Mouse (Mus musculus): ENCODE measurements around the gene Dhfr. TPM values are rescaled to one million over a fixed set of nuclear protein-coding genes. Genes with fewer than 3 reads are reported as not detected.
A peak's percentile ranks its signal among the peaks of the same experiment; 100 is the strongest.

Dhfr gene
- 9.5 and 10.2 TPM in 2 replicates for polyA plus RNA-seq (2015; fragmentation: Nextera tagmentation; extraction: Ambion mirVana)

DNA sequence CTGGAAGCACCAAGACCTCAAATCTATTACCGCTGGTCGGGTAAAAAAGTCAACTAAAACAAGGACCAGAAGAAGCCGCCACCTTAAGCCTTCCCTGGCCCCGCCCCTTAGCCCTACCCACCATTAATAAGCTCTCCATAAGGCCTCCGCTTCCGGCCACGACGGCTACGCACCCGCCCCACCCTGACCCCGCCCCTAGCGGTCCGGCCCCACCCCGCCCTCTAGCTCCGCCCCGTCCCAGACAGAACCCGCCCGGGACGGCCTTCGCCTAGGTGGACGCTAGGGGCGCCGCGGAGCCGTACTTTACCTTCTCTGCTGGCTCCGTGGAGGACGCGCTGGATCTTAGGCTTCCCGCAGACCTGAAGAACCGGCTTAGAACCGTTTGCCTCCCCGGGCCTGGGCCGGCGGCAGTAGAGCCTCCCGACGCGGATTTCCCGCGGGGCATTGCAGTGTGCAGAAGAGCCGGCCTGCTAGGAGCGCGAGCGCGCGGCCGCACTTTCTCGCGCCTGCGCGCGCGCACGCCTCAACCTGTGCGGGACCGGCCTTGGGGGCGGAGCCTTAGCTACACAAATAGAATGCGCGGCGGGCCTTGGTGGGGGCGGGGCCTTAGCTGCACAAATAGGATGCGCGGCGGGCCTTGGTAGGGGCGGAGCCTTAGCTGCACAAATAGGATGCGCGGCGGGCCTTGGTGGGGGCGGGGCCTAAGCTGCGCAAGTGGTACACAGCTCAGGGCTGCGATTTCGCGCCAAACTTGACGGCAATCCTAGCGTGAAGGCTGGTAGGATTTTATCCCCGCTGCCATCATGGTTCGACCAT is at the start of gene Dhfr, which contains the start of gene Msh3:
Gene Dhfr (plus strand): TSS at position 271 of the 816 bp plus-strand sequence.
Gene Msh3 (minus strand): TSS at position 548 of the 816 bp plus-strand sequence.
- Histone ChIP-seq H3K4me3 (peak within 1 kb of the TSS; percentile 93), H3K9me3 (replicated peaks) (no peaks in the 10 kb centered on the region), H3K27me3 (no peaks in the 10 kb centered on the region), H3K9ac (peak within 1 kb of the TSS; percentile 86), H3K4me1 (replicated peaks) (peaks cover 19% of the 10 kb centered on the region), H3K27ac (peak within 1 kb of the TSS; percentile 98), H3K4me2 (peak within 1 kb of the TSS; percentile 100), H3K36me3 (peaks cover 9% of the 10 kb centered on the region)
- peak; percentile 98 for ATAC-seq (replicated peaks; ENCODE audit: insufficient number of reproducible peaks, insufficient read depth, low FRiP score, low read depth)
- WGBS = under 1% methylated on average over 76 of the region's 76 CpGs

DNA sequence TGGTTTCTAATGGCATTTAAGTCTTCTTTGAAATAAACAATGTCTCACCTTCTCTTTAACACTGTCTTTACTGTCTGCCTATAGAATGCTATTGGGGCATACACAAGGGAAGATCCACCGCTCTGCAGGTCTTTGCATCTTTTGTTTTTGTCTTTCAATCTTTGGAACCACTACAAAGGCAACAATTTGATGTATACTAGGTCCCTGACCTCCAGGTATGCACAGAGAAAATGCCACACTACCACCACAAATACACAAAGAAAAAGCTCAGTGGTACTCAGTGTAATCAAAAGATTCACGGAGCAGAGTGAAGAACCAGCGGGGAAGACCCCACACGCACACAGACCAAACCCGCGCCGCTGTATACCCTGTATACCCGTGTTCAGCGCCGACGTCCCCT is 48.8 kb upstream of the Dhfr start, which contains the start of gene Gm20379:
Gene Gm20379 (plus strand): TSS at position 301 of the 400 bp plus-strand sequence.
- Histone ChIP-seq H3K9me3 (replicated peaks) (no peaks in the 10 kb centered on the region), H3K4me3 (no peak within 1 kb of the TSS), H3K9ac (no peak within 1 kb of the TSS), H3K27me3 (no peaks in the 10 kb centered on the region), H3K4me1 (replicated peaks) (peaks cover under 1% of the 10 kb centered on the region; the same call in 1 of the 2 replicates), H3K36me3 (peaks cover 12% of the 10 kb centered on the region), H3K4me2 (no peak within 1 kb of the TSS), H3K27ac (no peak within 1 kb of the TSS)
- no peak for ATAC-seq (replicated peaks; ENCODE audit: insufficient number of reproducible peaks, insufficient read depth, low FRiP score, low read depth)
- WGBS = 97% methylated on average over 11 of the region's 11 CpGs

DNA sequence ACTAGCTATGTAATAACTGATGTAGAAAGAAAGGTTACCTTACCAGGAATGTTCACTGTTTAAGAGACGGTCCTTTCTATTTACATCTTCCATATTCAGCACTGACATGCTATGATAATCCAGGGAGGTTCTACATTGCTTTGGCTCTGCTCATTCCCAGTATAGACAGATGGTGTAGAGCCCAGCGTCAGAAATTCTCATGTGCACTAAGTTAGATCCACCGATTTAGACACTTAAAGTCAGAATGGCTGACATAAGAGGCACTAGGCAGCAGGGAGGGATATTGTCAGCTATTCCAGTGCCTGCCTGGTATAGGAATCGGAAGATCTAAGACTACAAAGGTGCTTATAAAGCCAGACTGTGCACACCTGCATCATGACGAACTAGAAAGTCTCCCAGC is 39.9 kb upstream of the Dhfr start:
- H3K36me3 ChIP-seq = no peaks in the 10 kb centered on the region; the same call in 1 of the 2 replicates
- H3K4me1 ChIP-seq (replicated peaks) = no peaks in the 10 kb centered on the region
- no peak overlapping the region for H3K4me2 ChIP-seq
- no peak for ATAC-seq (replicated peaks; ENCODE audit: insufficient number of reproducible peaks, insufficient read depth, low FRiP score, low read depth)
- H3K9me3 ChIP-seq (replicated peaks) = no peaks in the 10 kb centered on the region
- no peaks in the 10 kb centered on the region for H3K27me3 ChIP-seq
- H3K4me3 ChIP-seq = no peak overlapping the region
- whole genome bisulfite sequencing = 78% methylated on average over 5 of the region's 5 CpGs
- H3K9ac ChIP-seq = no peak overlapping the region
- no peak overlapping the region for H3K27ac ChIP-seq

DNA sequence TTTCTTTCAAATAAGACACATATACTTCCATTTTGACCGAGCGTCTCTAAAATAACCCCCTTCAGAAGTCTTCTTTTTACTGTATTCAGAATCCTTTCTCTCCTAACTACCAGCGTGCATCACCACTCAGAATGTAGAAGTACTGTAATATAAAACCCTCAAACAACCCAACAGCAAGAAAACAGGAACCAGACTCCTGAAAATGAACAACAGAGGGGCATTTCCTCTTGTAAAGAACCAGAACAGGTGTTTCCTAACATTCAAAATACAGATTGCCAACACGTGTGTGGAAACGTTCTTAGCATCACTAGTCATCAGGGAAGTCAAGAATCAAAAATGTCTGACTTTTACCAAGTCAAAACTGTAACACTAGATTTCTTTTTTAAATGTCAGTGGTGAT is 33.8 kb upstream of the Dhfr start:
- Histone ChIP-seq H3K4me1 (replicated peaks) (no peaks in the 10 kb centered on the region), H3K36me3 (peaks cover 2% of the 10 kb centered on the region; the same call in 1 of the 2 replicates), H3K4me3 (no peak overlapping the region), H3K9me3 (replicated peaks) (no peaks in the 10 kb centered on the region), H3K9ac (no peak overlapping the region), H3K27me3 (no peaks in the 10 kb centered on the region), H3K27ac (no peak overlapping the region), H3K4me2 (no peak overlapping the region)
- 77% methylated on average over 5 of the region's 5 CpGs for WGBS
- no peak for ATAC-seq (replicated peaks; ENCODE audit: insufficient number of reproducible peaks, insufficient read depth, low FRiP score, low read depth)

DNA sequence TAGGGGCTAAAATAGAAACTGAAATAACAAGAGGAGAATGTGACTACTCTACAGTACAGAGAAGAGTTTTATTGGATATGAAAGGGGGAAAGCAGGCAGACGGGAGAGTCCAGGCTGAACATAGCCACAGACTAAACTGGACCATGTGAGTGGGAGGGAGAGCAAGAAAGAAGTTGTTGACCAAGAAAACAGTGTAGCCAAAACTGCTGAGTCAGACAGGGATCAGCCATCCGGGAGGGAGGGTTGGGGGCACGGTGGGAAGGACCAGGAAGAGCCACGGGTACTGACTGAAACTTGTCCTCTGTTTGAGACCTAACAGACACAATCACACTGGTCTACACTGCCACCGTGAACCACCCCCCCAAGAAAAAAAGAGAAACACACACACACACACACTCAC is 28.5 kb upstream of the Dhfr start:
- Histone ChIP-seq H3K9ac (no peak overlapping the region), H3K27me3 (no peaks in the 10 kb centered on the region), H3K36me3 (0 out of 2 replicates have a peak, but pooled peaks cover 2% of the 10 kb centered on the region), H3K4me3 (no peak overlapping the region), H3K9me3 (replicated peaks) (no peaks in the 10 kb centered on the region), H3K27ac (no peak overlapping the region), H3K4me1 (replicated peaks) (no peaks in the 10 kb centered on the region), H3K4me2 (no peak overlapping the region)
- no peak; the same call in 1 of the 2 replicates for ATAC-seq (replicated peaks; ENCODE audit: insufficient number of reproducible peaks, insufficient read depth, low FRiP score, low read depth)
- 50% methylated on average over 5 of the region's 5 CpGs for WGBS

DNA sequence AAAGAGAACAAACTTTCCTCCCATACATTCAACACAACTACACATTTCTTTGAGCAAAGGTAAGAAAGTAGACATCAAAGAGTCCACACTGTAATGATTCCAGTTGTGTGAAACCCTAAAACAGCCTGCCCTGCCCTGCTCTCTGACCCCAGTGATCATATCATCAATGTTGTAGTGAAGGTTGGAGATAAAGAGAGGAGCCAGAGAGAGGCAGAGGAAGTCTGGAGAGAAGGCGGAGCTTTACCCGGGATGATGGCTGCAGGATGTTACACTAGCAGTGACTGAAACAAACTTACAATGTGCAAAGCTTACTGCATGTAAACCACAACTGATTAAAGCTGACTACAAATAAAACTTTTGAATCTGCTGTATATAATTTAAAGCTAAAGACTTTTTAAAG is 26.5 kb upstream of the Dhfr start:
- Histone ChIP-seq H3K4me3 (no peak overlapping the region), H3K9me3 (replicated peaks) (no peaks in the 10 kb centered on the region), H3K27me3 (no peaks in the 10 kb centered on the region), H3K36me3 (no peaks in the 10 kb centered on the region), H3K9ac (no peak overlapping the region), H3K4me2 (no peak overlapping the region), H3K4me1 (replicated peaks) (no peaks in the 10 kb centered on the region), H3K27ac (no peak overlapping the region)
- WGBS = 62% methylated on average over 2 of the region's 2 CpGs
- no peak for ATAC-seq (replicated peaks; ENCODE audit: insufficient number of reproducible peaks, insufficient read depth, low FRiP score, low read depth)

DNA sequence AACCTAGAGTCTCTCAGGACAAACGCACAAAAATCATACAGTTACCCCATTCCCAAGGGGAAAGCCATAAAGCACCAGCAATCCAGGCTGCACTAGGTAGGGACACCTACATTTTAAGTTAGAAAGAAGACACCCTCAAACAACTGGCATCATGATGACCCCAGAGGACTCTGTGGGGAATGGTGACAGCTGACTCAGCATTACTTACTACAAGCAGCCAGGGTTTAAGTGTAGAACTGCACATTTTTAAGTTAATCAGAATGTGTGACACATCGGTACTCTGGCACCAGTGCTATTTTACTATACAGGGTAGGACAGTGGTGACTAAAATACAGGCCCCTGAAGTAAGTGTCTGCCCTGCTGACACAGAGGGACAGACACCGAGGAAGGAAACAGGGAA is 23.9 kb upstream of the Dhfr start:
- Histone ChIP-seq H3K27me3 (no peaks in the 10 kb centered on the region), H3K4me2 (no peak overlapping the region), H3K9ac (no peak overlapping the region), H3K4me3 (no peak overlapping the region), H3K4me1 (replicated peaks) (no peaks in the 10 kb centered on the region), H3K27ac (no peak overlapping the region), H3K9me3 (replicated peaks) (no peaks in the 10 kb centered on the region), H3K36me3 (no peaks in the 10 kb centered on the region)
- WGBS = 91% methylated on average over 3 of the region's 3 CpGs
- no peak for ATAC-seq (replicated peaks; ENCODE audit: insufficient number of reproducible peaks, insufficient read depth, low FRiP score, low read depth)

DNA sequence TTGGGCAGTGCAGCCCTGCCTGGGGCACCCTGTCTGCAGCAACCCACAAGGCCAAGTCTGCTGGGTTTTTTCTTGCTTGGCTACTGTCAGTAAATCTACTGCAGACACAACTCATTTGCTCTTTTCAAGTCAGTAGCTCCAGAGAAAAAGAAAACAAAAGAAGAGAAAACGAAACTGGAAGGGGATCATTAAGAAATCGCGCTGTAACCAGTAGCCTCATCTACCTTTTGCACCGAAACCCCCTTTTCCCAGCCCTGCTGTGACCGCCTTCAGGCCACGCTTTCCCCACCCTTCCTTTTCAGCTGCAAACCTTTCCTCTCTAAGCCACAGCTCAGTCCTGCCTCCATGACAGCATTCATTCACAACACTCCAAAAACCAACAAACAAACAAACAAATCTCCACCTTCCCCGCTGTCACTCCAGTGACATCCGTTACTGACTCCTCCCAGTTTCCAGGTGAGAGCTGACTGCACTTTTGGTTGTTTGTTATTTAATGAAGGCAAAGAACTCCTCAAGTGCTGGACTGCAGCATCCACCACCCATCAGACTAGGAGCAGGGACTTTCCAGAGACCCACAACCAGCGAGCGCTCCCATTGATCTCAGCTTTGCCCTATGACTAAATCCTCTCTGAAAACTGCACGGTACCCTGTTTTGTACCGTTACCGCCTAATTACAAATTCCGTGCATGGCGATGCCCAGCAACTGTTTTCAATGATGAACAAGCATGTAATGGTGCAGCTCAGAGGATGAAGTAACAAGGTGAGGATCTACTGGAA is 22.2 kb upstream of the Dhfr start:
- Histone ChIP-seq H3K9ac (no peak overlapping the region), H3K27ac (no peak overlapping the region), H3K4me3 (no peak overlapping the region), H3K9me3 (replicated peaks) (no peaks in the 10 kb centered on the region), H3K4me1 (replicated peaks) (no peaks in the 10 kb centered on the region), H3K4me2 (no peak overlapping the region), H3K27me3 (no peaks in the 10 kb centered on the region), H3K36me3 (no peaks in the 10 kb centered on the region)
- ATAC-seq (replicated peaks; ENCODE audit: insufficient number of reproducible peaks, insufficient read depth, low FRiP score, low read depth) = no peak
- 87% methylated on average over 15 of the region's 15 CpGs for WGBS

DNA sequence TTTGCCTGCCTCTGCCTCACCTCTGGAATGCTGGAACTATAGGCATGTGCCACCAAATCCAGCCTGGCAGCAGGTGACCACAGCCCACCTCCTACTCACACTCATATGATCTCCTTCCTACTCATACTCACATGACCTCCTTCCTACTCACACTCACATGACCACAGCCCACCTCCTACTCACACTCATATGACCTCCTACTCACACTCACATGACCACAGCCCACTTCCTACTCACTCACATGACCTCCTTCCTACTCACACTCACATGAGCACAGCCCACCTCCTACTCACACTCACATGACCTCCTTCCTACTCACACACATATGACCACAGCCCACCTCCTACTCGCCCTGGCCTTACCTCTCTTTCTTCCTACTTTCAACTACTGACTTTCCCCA is 17.7 kb upstream of the Dhfr start:
- no peak for ATAC-seq (replicated peaks; ENCODE audit: insufficient number of reproducible peaks, insufficient read depth, low FRiP score, low read depth)
- 88% methylated on average over 1 of the region's 1 CpGs for WGBS

DNA sequence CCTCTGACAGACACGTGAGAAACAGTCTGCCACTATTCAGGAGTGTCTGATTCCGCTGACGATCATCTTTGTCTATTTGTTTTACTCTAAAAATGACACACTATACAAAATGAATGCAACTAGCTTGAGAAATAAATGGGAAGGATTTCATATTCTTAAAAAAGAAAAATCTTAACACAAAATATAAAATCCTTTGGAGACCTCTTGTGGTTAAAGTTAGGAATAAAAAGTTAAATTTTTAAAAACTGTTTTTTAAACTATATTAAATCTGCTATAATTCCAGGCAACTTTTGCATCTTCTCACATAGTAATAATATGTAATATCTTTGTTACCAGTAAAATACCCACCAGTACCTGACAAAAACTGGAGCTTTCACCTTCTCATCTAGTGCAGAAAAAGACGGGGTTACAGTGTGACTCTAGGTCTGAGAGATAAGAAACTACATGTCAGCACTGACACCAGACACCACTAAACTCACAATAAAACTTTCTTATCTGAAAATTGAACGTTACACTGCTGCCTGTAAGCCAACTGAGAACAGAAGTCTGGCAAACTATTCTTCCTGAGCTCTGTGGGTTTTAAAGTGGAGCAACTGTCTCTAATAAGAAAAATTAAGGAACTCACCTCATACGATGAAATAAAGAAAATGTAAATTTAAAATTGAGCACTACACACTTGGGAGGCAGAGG is 16.6 kb upstream of the Dhfr start:
- no peaks in the 10 kb centered on the region for H3K9me3 ChIP-seq (replicated peaks)
- no peaks in the 10 kb centered on the region for H3K4me1 ChIP-seq (replicated peaks)
- H3K27ac ChIP-seq = no peak overlapping the region
- no peaks in the 10 kb centered on the region for H3K27me3 ChIP-seq
- H3K4me2 ChIP-seq = no peak overlapping the region
- 57% methylated on average over 6 of the region's 6 CpGs for WGBS
- H3K36me3 ChIP-seq = peaks cover 5% of the 10 kb centered on the region; the same call in 1 of the 2 replicates
- no peak overlapping the region for H3K4me3 ChIP-seq
- H3K9ac ChIP-seq = no peak overlapping the region
- ATAC-seq (replicated peaks; ENCODE audit: insufficient number of reproducible peaks, insufficient read depth, low FRiP score, low read depth) = no peak

More for the DNA sequence above, 17.7 kb upstream of the Dhfr start:
- Histone ChIP-seq H3K9me3 (replicated peaks) (no peaks in the 10 kb centered on the region), H3K27me3 (no peaks in the 10 kb centered on the region), H3K36me3 (peaks cover 3% of the 10 kb centered on the region; the same call in 1 of the 2 replicates), H3K4me2 (no peak overlapping the region), H3K4me3 (no peak overlapping the region), H3K27ac (no peak overlapping the region), H3K9ac (no peak overlapping the region), H3K4me1 (replicated peaks) (no peaks in the 10 kb centered on the region)

DNA sequence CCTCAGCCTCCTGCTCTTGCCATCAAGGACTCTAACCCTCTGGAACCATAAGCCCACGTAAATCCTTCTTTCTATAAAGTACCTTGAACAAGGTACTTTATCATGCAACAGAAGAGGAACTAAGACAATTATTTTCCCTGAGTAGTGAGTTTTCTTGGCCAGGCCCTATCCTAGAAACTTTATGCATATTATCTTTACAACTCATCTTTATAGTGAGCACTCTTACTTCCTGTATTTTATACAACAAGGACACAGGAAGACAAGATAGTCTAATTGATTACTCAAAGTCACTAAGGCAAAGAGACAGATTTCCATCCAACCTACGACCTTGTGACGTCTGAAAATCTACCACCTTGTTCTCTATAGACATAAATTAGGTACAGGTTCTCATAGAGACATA is 14.7 kb upstream of the Dhfr start:
- H3K36me3 ChIP-seq = peaks cover 15% of the 10 kb centered on the region; the same call in 1 of the 2 replicates
- H3K9me3 ChIP-seq (replicated peaks) = no peaks in the 10 kb centered on the region

More for the DNA sequence above, 14.7 kb upstream of the Dhfr start:
- Histone ChIP-seq H3K27me3 (no peaks in the 10 kb centered on the region), H3K4me1 (replicated peaks) (no peaks in the 10 kb centered on the region), H3K4me3 (no peak overlapping the region), H3K4me2 (no peak overlapping the region), H3K27ac (no peak overlapping the region), H3K9ac (no peak overlapping the region)
- 86% methylated on average over 3 of the region's 3 CpGs for WGBS
- no peak for ATAC-seq (replicated peaks; ENCODE audit: insufficient number of reproducible peaks, insufficient read depth, low FRiP score, low read depth)
